Mouse (Mus musculus) heart, embryonic 11.5 days (tissue): ENCODE data around the gene Gabpb2. TPM values are rescaled to one million over a fixed set of nuclear protein-coding genes. Genes with fewer than 3 reads are reported as not detected.

Experiments
- ATAC-seq: fragments of 200-750 bp; cut with Nextera tagmentation; replicated peaks from 2 replicates; pipeline ENCODE4 v1.8.0; 2017; ENCODE audit warnings: moderate library complexity; ENCODE audit not compliant: insufficient number of reproducible peaks, low FRiP score, low TSS enrichment
- H3K27ac ChIP-seq: fragments of 300-500 bp; sonication (generic); 2 replicates; pipeline ENCODE4 v1.5.1; 2014; ENCODE audit warnings: mild to moderate bottlenecking, low read depth, low read length
- H3K27me3 ChIP-seq: fragments of 300-500 bp; sonication (generic); 2 replicates; pipeline ENCODE4 v1.6.1; 2014; ENCODE audit warnings: mild to moderate bottlenecking, low read length, mixed read lengths; ENCODE audit not compliant: control insufficient read depth, insufficient read depth
- H3K36me3 ChIP-seq: fragments of 300-500 bp; sonication (generic); 2 replicates; pipeline ENCODE4 v1.6.1; 2014; ENCODE audit warnings: mild to moderate bottlenecking, low read length, moderate library complexity, mixed read lengths; ENCODE audit not compliant: control insufficient read depth, insufficient read depth
- H3K4me1 ChIP-seq: fragments of 300-500 bp; sonication (generic); 2 replicates; pipeline ENCODE4 v1.6.1; 2014; ENCODE audit warnings: low read length; ENCODE audit not compliant: control insufficient read depth, insufficient read depth
- H3K4me2 ChIP-seq: fragments of 300-500 bp; sonication (generic); 2 replicates; pipeline ENCODE4 v1.6.1; 2014; ENCODE audit warnings: mild to moderate bottlenecking, moderate library complexity
- H3K4me3 ChIP-seq: fragments of 300-500 bp; sonication (generic); 2 replicates; pipeline ENCODE4 v1.5.1; 2014; ENCODE audit warnings: low read depth, low read length
- H3K9ac ChIP-seq: fragments of 300-500 bp; sonication (generic); 2 replicates; pipeline ENCODE4 v1.6.1; 2014; ENCODE audit warnings: mild to moderate bottlenecking, low read depth, low read length, moderate library complexity
- H3K9me3 ChIP-seq: fragments of 300-500 bp; sonication (generic); replicated peaks from 2 replicates; pipeline ENCODE4 v1.6.1; 2016; ENCODE audit warnings: low read length; ENCODE audit not compliant: control insufficient read depth
- WGBS: fragments of 180-500 bp; shearing (Covaris S2); extraction: QIAGEN DNeasy Blood & Tissue Kit; methylation state at CpG from one replicate; pipeline ENCODE4 v1.1.7; 2014; ENCODE audit not compliant: insufficient replicate concordance; 5-methylcytosine and 5-hydroxymethylcytosine counted together
- polyA plus RNA-seq: library from polyadenylated mRNA; unstranded; fragments of >200 nt; fragmentation: Nextera tagmentation; extraction: Ambion mirVana; gene quantifications from 2 replicates; pipeline ENCODE4 v1.2.1, GENCODE M21; 2014

The Gabpb2 gene
- polyA plus RNA-seq, 1 experiment from 2014 or later = 7.2 TPM

DNA sequence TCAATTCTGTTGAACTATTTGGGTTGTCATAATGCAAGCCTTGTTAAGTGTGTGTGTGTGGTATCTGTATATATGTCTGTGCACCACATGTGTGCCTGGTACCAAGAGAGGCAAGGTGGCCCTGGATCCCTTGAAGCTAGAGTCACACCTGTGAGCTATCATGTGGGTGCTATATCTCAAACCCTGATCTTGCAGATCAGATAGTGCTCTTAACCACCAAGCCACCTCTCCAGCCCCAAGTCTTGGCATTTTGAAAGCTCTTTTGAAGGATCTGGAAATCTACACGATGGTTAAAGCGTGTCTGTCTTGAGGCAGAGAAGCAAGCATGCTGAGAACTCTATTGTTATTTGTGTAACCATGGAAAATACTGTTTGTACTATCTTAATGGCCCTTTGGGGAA, 7.1 kb downstream of the Gabpb2 start:
- Histone ChIP-seq H3K36me3 (peaks cover 22% of the 10 kb centered on the region), H3K27me3 (no peaks in the 10 kb centered on the region), H3K27ac (no peak overlapping the region), H3K4me1 (no peaks in the 10 kb centered on the region), H3K4me3 (no peak overlapping the region), H3K9ac (no peak overlapping the region), H3K4me2 (no peak overlapping the region), H3K9me3 (no peaks in the 10 kb centered on the region)
- ATAC-seq = no peak
- 91% methylated on average over 2 of the region's 2 CpGs for WGBS

DNA sequence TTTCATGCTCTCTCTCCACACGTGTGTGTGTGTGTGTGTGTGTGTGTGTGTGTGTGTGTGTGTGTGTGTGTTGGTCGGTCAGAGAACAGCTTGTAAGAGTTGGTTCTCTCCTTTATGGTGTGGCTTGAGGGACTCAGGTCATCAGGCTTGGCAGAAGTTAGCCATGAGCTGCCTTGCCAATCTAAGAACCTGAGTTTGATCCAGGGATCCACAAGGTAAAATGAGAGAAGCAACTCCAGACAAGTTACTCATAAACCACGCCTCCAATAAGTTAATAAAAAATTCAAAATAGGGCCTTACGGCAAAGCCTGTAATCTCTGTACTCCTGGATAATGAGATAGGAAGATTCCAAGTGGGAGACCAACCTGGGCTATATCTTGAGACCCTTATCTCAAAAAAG, 9.4 kb downstream of the Gabpb2 start:
- no peak overlapping the region for H3K9ac ChIP-seq
- H3K9me3 ChIP-seq = no peaks in the 10 kb centered on the region
- no peaks in the 10 kb centered on the region for H3K4me1 ChIP-seq
- no peaks in the 10 kb centered on the region for H3K27me3 ChIP-seq
- 88% methylated on average over 4 of the region's 4 CpGs for WGBS
- ATAC-seq = no peak
- H3K36me3 ChIP-seq = peaks cover 22% of the 10 kb centered on the region
- H3K4me3 ChIP-seq = no peak overlapping the region
- H3K4me2 ChIP-seq = no peak overlapping the region
- no peak overlapping the region for H3K27ac ChIP-seq

DNA sequence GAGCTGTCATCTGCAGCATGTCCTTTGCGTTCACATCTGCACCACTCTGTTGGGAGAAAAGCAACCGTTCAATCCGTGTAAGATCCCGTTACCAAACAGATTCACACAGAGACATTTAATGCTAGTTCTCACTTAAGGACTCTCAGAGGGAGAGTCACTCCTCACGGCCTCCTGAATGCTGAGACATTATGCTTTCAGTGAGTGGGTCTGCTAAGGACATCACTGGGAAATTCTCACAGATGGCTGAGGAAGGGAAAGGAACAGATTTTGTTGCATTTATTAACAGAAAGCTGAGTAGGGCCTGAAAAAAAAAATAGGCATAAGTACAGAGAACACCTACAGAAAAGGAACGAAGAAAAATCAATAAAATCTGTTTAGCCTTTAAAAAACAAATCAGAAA, 13.8 kb downstream of the Gabpb2 start:
- Histone ChIP-seq H3K4me3 (no peak overlapping the region), H3K27me3 (no peaks in the 10 kb centered on the region), H3K9me3 (no peaks in the 10 kb centered on the region), H3K36me3 (peaks cover 42% of the 10 kb centered on the region), H3K27ac (no peak overlapping the region), H3K9ac (no peak overlapping the region), H3K4me1 (no peaks in the 10 kb centered on the region), H3K4me2 (no peak overlapping the region)
- 84% methylated on average over 6 of the region's 6 CpGs for WGBS
- no peak for ATAC-seq

DNA sequence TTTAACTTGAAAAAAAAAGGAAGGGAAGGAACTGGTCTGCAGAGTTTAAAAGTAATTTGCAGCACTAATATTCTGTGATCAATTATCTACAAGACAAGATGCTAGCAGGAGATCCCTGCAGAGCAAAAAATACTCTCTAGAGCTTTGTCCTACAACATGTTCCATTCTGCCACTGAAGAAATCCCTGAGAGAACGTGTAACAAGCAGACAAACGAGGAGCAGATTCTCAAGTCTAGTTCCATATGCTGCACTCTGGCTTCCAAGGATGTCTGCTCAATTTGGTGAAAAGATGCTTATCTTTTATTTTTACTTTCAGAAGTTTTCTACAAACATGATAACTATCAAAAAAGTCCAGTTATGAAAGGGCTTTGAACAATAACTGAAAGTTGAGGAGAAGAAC, 17.2 kb downstream of the Gabpb2 start:
- no peaks in the 10 kb centered on the region for H3K9me3 ChIP-seq
- no peaks in the 10 kb centered on the region for H3K4me1 ChIP-seq
- no peak overlapping the region for H3K4me2 ChIP-seq
- 88% methylated on average over 2 of the region's 2 CpGs for WGBS
- no peak overlapping the region for H3K9ac ChIP-seq
- no peak overlapping the region for H3K4me3 ChIP-seq
- H3K27ac ChIP-seq = no peak overlapping the region
- ATAC-seq = no peak
- H3K36me3 ChIP-seq = peaks cover 29% of the 10 kb centered on the region
- no peaks in the 10 kb centered on the region for H3K27me3 ChIP-seq

DNA sequence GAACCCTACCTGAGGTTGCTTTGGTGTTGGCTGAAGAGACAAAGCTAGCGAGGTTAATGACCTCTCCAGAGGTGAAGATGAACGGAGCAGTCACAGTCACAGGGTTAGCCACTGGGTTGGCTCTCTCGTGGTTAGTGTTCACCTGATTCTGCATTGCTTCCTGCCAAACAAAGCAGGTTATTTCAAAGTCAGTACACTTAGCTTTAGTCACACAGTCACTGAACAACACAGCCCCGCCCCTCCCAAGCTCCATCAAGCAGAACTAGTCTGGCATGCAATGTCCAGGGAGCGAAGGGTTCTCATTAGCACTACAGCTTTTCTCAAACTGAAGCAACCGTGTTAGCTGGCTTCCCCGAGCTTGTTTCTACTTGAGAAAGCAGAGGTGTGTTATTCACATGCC, 17.6 kb downstream of the Gabpb2 start:
- H3K4me1 ChIP-seq = no peaks in the 10 kb centered on the region
- no peak for ATAC-seq
- no peak overlapping the region for H3K27ac ChIP-seq
- H3K36me3 ChIP-seq = peaks cover 29% of the 10 kb centered on the region
- no peak overlapping the region for H3K4me2 ChIP-seq
- H3K4me3 ChIP-seq = no peak overlapping the region
- 89% methylated on average over 7 of the region's 7 CpGs for WGBS
- H3K9me3 ChIP-seq = no peaks in the 10 kb centered on the region
- H3K27me3 ChIP-seq = no peaks in the 10 kb centered on the region
- H3K9ac ChIP-seq = no peak overlapping the region

DNA sequence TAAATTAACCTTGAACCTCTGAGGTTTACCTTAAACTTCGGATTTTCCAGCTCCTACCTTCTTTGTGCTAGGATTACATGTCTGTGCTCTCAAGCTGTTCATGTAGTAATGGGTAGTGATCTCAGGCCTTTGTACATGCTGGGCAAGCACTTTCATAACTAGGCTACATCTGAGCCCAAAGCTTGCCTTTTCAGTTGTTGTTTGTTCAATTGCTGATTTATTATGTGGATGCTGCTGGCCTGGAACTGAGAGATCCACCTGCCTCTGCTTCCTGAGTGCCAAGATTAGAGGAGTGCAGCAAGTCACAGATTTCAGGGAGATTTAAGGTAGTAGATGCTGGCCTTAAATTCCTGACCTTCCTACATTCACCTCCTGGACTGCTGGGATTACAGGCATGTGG, 18.6 kb downstream of the Gabpb2 start:
- H3K27me3 ChIP-seq = no peaks in the 10 kb centered on the region
- ATAC-seq = no peak
- H3K9ac ChIP-seq = no peak overlapping the region
- WGBS = 75% methylated on average over 1 of the region's 1 CpGs
- H3K27ac ChIP-seq = no peak overlapping the region
- H3K9me3 ChIP-seq = no peaks in the 10 kb centered on the region
- H3K4me2 ChIP-seq = no peak overlapping the region
- no peak overlapping the region for H3K4me3 ChIP-seq
- H3K36me3 ChIP-seq = peaks cover 29% of the 10 kb centered on the region
- no peaks in the 10 kb centered on the region for H3K4me1 ChIP-seq

DNA sequence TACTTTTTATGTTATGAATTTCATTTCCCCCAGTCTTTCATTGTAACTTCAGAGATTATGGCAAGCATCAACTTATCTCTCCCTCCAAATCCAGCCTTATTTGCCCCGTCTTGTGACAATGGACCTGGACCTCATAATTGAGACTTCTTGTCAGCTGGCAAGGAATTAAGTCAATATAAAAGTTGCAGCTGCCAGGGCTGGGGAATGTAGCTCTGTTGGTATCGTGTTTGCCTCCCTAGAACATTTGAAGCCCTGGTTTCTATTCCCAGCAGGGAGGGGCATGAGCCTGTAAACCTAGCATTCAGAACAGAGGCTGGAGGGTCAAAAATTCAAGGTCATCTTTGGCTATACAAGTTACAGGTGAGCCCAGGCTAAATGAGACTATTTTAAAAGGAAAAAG, 21.9 kb downstream of the Gabpb2 start:
- no peak for ATAC-seq
- Histone ChIP-seq H3K27ac (no peak overlapping the region), H3K36me3 (peaks cover 15% of the 10 kb centered on the region), H3K4me1 (no peaks in the 10 kb centered on the region), H3K4me2 (no peak overlapping the region), H3K9me3 (no peaks in the 10 kb centered on the region), H3K27me3 (no peaks in the 10 kb centered on the region), H3K4me3 (no peak overlapping the region), H3K9ac (no peak overlapping the region)
- 88% methylated on average over 2 of the region's 2 CpGs for WGBS

DNA sequence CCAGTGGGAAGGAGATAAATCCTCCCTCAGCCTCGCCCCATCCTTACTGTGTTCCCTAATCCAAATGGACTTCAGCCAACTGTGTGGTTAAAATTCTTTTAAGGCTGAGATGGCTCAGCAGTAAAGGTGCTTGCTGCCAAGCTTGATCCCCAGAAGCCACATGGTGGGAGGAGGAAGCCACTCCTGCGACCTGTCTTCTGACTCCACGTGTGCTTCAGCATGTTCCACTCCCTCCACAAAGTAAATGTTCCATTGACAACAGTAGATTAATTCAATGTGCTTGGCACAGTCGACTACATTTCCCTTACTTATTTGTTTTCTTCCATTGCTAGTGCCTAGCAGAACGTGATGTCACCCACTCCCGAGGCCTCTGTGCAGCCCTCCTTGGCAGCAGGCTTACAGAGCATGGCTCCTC, 23.0 kb downstream of the Gabpb2 start:
- ATAC-seq = no peak
- Histone ChIP-seq H3K9ac (no peak overlapping the region), H3K27me3 (no peaks in the 10 kb centered on the region), H3K36me3 (peaks cover 13% of the 10 kb centered on the region), H3K9me3 (no peaks in the 10 kb centered on the region), H3K4me2 (no peak overlapping the region), H3K4me3 (no peak overlapping the region), H3K4me1 (no peaks in the 10 kb centered on the region), H3K27ac (no peak overlapping the region)
- WGBS = 88% methylated on average over 6 of the region's 6 CpGs

DNA sequence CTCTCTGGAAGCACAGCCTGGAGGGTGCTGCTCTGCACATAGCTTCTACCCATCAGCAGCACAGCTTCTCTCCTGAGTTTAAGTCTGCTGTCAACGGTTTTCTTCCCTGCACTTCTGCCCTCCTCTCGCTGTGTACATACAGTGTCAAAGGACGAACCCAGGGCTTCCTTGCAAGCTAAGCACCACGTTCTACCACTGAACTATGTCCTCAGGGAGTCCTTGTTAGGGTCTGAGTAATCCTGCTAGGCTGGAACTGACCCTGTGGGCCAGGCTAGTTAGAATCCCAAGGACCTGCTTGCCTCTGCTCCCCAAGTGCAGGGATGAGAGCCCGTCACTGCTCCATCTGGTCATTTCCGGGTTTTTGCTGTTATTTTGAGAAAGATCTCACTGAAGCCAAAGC, 30.8 kb downstream of the Gabpb2 start:
- H3K4me3 ChIP-seq = no peak overlapping the region
- H3K9ac ChIP-seq = no peak overlapping the region
- H3K4me1 ChIP-seq = no peaks in the 10 kb centered on the region
- no peak for ATAC-seq
- H3K4me2 ChIP-seq = no peak overlapping the region
- H3K36me3 ChIP-seq = peaks cover 25% of the 10 kb centered on the region
- WGBS = 92% methylated on average over 6 of the region's 6 CpGs
- H3K9me3 ChIP-seq = no peaks in the 10 kb centered on the region
- H3K27ac ChIP-seq = no peak overlapping the region
- no peaks in the 10 kb centered on the region for H3K27me3 ChIP-seq
